Mouse (Mus musculus) kidney, adult 2 months (tissue): Measurements from ENCODE around the gene Camkv.

ENCODE experiments used
- CTCF ChIP-seq: fragments of 200-500 bp; conservative IDR thresholded peaks from 2 replicates; pipeline ENCODE4 v1.5.1; 2011; ENCODE audit warnings: low read depth, mild to moderate bottlenecking, control low read depth, low read length, moderate library complexity, mixed read lengths; ENCODE audit not compliant: insufficient read depth, insufficient read length
- POLR2A ChIP-seq: fragments of 200-500 bp; IDR thresholded peaks from one replicate; pipeline ENCODE4 v1.6.1; 2011; ENCODE audit warnings: low read depth, low read length, control low read depth

GRCm38 (mm10) chr9:107928169-107928568 is 7.3 kb upstream of the Camkv start, which contains the start of gene Actl11:
- no peak for TF ChIP-seq POLR2A
- no peak for TF ChIP-seq CTCF
